Mouse (Mus musculus) erythroblast, adult 5-6 weeks (primary cell): ENCODE measurements at regions not wholly inside any gene's neighbourhood (a gene's known extent, or its start where the extent isn't known, plus 50 kb on each side); places are given as distances from the start of the nearest gene placed in this dataset.

Experiments used
- ATAC-seq: replicated peaks from 2 replicates; pipeline ENCODE4 v1.8.0; 2016; ENCODE audit warnings: moderate number of reproducible peaks, mild to moderate bottlenecking, moderate TSS enrichment, inconsistent platforms; ENCODE audit not compliant: poor library complexity, low FRiP score, severe bottlenecking

GRCm38 (mm10) chr7:117747991-117748390, 367.2 kb downstream of the Xylt1 start:
- ATAC-seq, result no peak

- no peak for ATAC-seq
Observed at GRCm38 (mm10) chr7:117746393-117746792, 365.6 kb downstream of the Xylt1 start.

GRCm38 (mm10) chr7:117739706-117740105, 358.9 kb downstream of the Xylt1 start:
- ATAC-seq, result no peak

- no peak for ATAC-seq
Observed at GRCm38 (mm10) chr7:117735699-117736020, 354.9 kb downstream of the Xylt1 start.

- ATAC-seq, result no peak
Observed at GRCm38 (mm10) chr7:117734994-117735698, 354.4 kb downstream of the Xylt1 start.

- ATAC-seq, result no peak
Observed at GRCm38 (mm10) chr7:117729067-117729466, 348.3 kb downstream of the Xylt1 start.
